Mouse (Mus musculus) cerebellum, adult 8-10 months (tissue): ENCODE measurements around the gene Lrrc42.

Experiments used
- DNase-seq: peaks from one replicate; pipeline ENCODE4 v3.0.0; 2022

The Lrrc42 gene

DNA sequence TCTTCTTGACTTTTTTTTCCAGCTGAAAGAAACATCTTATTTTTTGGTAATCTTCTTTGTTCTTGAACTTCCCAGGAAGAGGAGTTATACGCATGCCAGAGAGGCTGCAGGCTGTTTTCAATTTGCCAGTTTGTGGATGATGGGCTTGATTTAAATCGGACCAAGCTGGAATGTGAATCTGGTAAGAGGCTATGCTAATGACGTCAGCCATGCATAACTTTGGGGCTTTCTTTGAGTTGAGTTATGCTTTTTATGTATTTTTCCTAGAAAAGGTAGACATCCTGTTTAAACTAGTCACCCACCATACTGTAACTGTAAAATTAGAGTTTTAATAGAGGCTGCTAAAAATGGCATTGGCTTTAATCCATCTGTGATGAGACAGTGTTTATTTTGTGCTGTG, 67.6 kb downstream of the Lrrc42 start:
- no peak for DNase-seq
